Mouse (Mus musculus) urinary bladder, adult 18-20 months (tissue): ENCODE measurements around the gene Igf1.
A peak's percentile ranks its signal among the peaks of the same experiment; 100 is the strongest.

ENCODE experiments used
- DNase-seq, 2 experiments: peaks; one replicate each; pipeline ENCODE4 v3.0.0; 2022; ENCODE audit warnings: low spot score in 2 of 2, mixed read lengths in 2 of 2

Gene Igf1

GRCm38 (mm10) chr10:87858013-87858806 is at the start of gene Igf1:
Gene Igf1 (plus strand): TSS chr10:87858265.
- DNase-seq = no peak

DNA sequence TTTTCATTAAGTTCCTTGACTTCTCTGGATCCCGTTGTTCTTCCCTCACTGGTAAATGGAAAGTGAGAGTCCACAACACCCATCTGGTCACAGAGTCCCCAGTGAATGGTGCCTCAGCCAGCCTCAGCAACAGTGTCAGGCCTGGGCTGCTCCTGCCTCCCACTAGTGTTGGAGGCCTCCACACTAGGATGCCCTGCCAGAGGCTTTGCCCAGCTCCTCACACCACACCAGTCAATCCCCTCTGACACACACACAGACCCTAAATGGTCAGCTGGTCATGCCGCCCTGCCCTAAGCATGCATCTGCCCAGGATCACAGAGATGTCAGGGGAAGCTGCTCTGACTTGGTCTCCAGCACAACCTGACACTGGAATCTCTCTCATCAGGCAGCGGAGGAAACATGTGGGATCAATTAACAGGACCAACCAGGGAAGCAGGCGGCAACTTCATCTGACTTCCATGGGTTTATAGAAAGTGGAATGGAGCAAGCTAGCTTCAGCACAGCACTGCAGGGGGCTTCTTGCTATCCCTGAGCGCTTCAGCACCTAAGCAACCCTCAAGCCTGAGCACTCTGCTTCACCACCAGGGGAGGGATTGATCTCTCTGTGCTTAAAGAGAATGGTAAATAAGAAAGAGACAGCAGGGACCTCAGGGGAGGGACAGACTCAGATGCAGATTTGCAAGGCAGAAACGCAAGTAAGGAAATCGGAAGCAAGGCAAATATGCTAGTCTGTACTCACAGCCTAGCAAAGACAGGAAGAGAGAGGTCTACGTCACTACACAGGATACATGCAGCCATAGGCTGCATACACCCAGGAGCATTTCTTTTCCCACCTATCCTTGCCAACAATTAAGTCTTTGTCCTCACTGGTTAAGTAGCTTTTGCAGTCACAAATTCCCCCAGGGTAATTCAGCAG is 45.6 kb upstream of the Igf1 start:
- DNase-seq = no peak

- DNase-seq = no peak
Observed at GRCm38 (mm10) chr10:87813073-87813590, 44.9 kb upstream of the Igf1 start.

DNA sequence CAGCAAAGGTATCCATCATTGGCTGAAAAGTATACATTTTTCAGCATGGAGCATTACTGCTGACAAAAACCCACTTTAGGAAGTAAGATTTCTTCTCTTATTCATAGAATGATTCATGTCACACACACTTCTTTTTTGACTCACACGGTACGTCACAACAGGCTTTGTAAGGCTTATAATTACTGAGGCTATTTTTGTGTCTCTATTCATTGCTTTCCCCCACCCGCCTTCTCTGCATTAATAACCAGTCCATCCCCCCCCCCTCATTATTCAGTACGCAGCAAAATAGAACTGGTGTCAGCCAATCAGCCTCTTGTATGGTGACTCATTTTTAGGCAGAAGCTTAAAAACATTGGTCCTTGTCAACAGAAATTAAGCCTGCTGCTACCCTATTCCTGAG is 41.2 kb upstream of the Igf1 start:
- no peak for DNase-seq

DNA sequence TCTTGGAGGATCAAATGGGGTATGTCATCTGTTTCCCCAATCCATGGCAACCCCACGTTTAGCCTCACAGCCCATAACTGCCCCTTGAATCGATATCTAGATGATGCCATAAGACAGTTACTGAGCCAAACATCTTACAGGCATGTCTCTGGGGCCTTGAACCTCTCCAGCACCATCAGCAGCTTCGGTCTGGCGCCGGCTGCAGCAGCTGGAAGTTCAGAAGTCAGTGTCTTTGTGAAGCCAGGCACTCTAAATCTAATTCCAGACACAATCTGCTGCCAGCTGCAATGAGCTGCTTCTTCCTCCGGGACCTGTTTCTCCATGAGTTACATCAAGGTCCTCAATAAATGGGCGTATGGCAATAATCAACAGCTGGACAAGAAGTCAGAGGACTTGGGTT is 40.3 kb upstream of the Igf1 start:
- DNase-seq = no peak

- no peak for DNase-seq
Observed at GRCm38 (mm10) chr10:87821906-87822305, 36.2 kb upstream of the Igf1 start.

GRCm38 (mm10) chr10:87830012-87830411 is 28.1 kb upstream of the Igf1 start:
- no peak for DNase-seq

GRCm38 (mm10) chr10:87830639-87831038 is 27.4 kb upstream of the Igf1 start:
- DNase-seq = no peak

DNA sequence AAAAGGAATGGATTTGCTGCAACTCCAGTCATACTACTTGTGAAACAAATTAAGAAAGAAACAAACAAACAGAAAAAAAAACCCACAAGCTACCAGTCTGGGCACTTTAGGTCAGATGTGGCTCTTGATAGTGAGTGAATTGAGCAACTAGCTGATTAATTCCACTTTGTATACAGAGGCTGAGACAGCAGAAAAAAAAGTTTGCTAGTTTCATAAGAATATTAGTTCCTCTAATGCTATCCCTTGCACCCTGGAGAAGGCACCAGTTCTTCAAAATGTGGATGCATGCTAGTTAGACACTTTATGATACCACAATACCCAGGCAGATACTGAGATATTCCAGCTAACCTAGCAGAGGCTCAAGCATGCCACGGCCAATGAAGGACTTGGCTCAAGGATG is 26.0 kb upstream of the Igf1 start:
- no peak for DNase-seq

- DNase-seq = no peak
Observed at GRCm38 (mm10) chr10:87839454-87839853, 18.6 kb upstream of the Igf1 start.

DNA sequence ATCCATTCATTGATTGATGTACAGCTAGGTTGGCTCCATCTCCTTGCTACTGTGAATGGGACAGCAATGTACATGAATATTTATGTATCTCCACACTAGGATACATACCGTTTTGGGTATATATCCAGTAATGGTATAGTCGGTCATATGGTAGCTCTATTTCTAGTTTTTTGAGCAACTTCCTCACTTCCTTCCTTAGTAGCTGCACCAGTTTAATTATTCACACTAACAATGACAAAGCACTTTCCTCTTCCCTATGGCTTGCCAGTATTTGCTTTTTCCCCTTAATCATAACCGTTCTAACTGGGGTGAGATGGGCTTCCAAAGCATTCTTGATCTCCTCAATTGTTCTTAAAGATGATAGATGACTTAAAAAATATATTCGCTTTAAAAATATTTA is 15.6 kb upstream of the Igf1 start:
- no peak for DNase-seq

GRCm38 (mm10) chr10:87844917-87845552 is 13.0 kb upstream of the Igf1 start:
- DNase-seq = no peak

- DNase-seq = no peak
Observed at GRCm38 (mm10) chr10:87847882-87848281, 10.2 kb upstream of the Igf1 start.

DNA sequence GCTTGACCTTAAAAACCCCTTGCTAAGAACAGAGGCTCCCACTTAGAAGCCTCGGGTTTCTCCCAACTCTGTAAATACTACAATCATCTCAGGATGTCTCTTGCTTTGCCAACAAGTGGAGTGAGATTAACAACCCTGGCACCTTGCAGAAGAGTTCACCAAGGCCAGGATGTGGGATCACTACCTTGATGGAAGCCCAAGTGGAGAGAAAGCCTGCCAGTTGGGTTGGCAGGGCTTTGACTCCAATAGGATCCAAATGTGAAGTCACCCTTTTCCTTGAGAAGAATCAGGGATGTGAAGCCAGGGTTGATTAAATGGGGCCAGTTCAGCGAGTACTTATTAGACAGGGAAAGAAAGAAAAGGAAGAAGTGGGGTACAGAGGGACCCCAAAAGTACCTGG is 9.6 kb upstream of the Igf1 start:
- no peak for DNase-seq

DNA sequence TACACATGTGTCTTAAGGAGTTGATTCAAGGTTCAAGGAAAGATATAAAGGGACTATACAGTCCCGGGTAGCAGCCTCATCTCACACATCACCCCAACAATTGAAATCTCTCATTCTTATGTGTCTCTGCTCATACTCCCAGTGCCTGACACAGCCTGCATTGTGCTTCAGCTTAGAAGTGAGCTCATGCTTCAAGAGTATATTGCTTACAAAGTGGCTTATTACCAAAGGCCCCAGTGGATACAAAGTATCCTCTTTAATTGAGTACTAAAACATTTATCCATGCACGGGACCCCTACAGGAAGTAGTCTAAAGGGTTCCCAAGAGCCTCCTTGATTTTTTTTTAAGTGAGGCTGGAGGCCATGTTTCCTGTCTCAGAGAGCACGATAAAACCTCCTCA is 6.6 kb upstream of the Igf1 start:
- no peak for DNase-seq

DNA sequence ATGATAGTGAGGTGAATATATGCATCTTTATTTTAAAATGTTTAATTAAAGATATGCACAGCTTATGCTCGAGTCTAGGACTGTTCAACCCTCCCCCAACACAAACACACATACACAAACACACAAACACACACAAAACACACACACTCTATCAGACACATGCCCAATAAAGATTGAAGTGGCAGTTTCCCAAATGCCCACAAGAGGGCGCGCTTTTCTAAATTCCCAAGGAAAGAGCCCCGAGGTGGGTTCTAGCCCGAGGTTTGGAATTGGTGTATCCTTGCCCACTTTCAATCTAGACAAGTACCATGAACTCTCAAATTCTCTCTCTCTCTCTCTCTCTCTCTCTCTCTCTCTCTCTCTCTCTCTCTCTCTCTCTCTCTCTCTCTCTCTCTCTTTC is 3.7 kb upstream of the Igf1 start:
- DNase-seq = peak; percentile 17 to 33

DNA sequence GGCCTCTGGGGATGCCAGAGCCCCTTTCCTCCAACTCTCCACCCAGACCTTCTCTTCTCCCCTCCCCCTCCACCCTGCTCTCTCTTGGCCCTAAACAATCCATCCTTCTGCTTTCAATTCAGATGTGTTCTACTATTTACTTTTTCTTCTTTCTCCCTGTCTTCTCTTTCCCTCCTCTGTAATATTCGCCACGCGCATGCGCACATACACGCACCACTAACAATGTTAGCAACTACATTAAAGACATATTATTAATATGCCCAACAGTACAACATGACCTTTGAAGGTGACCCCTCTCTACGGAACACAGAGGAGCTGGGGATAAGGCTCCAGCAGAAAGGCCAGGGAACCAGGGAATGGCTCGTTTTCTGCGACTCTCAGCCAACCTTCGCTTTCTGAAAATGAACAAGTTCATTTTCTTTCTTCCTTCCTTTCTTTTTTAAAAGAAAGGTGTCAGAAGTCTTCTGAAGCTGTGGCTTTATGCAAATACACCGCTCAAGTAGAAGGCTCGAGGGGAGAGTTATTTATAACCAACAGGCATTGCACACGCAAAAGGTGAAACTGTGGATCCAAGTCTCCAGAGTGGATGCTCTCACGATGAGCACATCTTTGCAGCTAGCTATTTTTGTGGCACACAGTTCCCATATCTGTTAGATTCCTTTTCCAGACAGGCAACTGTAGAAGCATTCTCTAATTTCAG is 2.5 kb upstream of the Igf1 start:
- DNase-seq = no peak

DNA sequence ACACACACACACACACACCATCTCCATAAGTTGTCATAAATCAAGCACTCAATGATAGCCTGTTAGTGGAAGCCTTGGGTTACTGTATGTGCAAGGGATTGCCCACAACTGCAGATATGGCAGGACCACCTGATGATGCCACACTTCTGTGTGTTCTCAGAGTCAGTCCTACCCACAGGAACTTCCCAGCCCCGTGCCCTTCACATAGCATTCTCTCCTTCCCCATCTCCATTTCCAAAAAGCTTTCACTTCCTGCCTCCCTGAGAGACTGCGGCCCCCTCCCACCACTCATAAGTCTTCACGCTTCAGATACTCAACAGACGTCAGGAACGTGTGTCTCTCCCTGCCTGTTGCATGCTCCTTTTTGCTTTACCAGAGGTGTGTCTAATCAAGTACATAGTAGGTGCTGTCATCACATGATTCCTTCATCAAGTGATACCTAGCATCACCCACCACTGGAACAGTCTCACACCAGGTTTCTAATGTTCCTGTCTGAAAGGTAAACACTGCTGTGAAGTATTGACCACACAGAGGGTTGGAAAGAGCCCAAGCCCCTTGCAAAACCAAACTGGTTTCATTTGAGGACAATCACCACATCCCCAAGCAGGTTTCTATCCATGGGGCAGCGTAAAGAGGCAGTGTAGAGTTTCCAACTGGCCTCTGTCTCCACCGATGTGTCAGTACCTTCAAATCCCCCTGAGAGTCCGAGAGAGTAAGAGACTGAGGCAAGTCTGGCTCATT is 680 bp upstream of the Igf1 start:
- DNase-seq = no peak

DNA sequence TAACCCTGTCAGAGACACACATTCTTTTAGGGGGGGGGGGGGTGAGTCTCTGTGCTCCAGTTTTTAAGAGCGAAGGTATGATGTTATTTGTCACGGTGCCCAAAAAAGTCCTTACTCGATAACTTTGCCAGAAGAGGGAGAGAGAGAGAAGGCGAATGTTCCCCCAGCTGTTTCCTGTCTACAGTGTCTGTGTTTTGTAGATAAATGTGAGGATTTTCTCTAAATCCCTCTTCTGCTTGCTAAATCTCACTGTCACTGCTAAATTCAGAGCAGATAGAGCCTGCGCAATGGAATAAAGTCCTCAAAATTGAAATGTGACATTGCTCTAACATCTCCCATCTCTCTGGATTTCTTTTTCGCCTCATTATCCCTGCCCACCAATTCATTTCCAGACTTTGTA is 874 bp downstream of the Igf1 start:
- no peak for DNase-seq

DNA sequence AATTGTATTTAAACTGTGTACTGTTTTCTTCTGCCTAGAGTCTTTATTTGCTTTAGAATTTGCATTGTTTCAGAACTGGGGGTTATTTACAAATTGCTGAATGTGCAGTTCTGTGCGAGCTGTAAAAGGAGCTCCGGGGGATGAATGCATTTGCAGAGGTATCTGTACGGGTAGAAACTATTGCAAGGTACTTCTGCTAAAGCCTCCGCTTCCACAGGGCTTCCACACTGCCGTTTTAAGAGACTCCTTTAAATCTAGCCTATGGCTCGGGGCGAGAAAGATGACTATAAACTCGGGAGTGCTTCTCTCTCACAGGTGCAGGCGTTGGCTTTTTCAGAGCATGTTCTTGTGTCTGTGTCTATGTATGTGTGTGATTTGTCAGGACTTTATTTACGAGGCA is 1.4 kb downstream of the Igf1 start:
- DNase-seq = no peak
